Mouse (Mus musculus) lung, postnatal 0 days (tissue): ENCODE results near the gene Rnf182. TPM values are rescaled to one million over a fixed set of nuclear protein-coding genes. Genes with fewer than 3 reads are reported as not detected.

ENCODE experiments used
- ATAC-seq: fragments of 200-750 bp; cut with Nextera tagmentation; 2 replicates; pipeline ENCODE4 v1.8.0; 2017; ENCODE audit warnings: moderate library complexity
- DNase-seq: peaks from one replicate; pipeline ENCODE4 v3.0.0-alpha.2; 2016; ENCODE audit warnings: low spot score
- H3K27ac ChIP-seq: fragments of 300-500 bp; sonication (generic); 2 replicates; pipeline ENCODE4 v1.5.1; 2014; ENCODE audit warnings: antibody characterized with exemption, mild to moderate bottlenecking, low read length, mixed read lengths
- H3K27me3 ChIP-seq: fragments of 300-500 bp; sonication (generic); replicated peaks from 2 replicates; pipeline ENCODE4 v1.6.1; 2014; ENCODE audit warnings: low read length, mixed read lengths; ENCODE audit not compliant: insufficient read depth
- H3K36me3 ChIP-seq: fragments of 300-500 bp; sonication (generic); 2 replicates; pipeline ENCODE4 v1.6.1; 2014; ENCODE audit warnings: low read length, mixed read lengths; ENCODE audit not compliant: insufficient read depth
- H3K4me1 ChIP-seq: fragments of 300-500 bp; sonication (generic); 2 replicates; pipeline ENCODE4 v1.6.1; 2014; ENCODE audit warnings: antibody characterized with exemption, low read depth, low read length, mixed read lengths; ENCODE audit not compliant: insufficient read depth
- H3K4me2 ChIP-seq: fragments of 300-500 bp; sonication (generic); replicated peaks from 2 replicates; pipeline ENCODE4 v1.6.1; 2014; ENCODE audit warnings: low read depth, mild to moderate bottlenecking, low read length, moderate library complexity, mixed read lengths
- H3K4me3 ChIP-seq: fragments of 300-500 bp; sonication (generic); 2 replicates; pipeline ENCODE4 v1.5.1; 2014; ENCODE audit warnings: low read depth, low read length
- H3K9ac ChIP-seq: fragments of 300-500 bp; sonication (generic); replicated peaks from 2 replicates; pipeline ENCODE4 v1.6.1; 2014; ENCODE audit warnings: low read depth, mild to moderate bottlenecking
- H3K9me3 ChIP-seq: fragments of 300-500 bp; sonication (generic); 2 replicates; pipeline ENCODE4 v1.6.1; 2016; ENCODE audit warnings: low read length, mixed read lengths
- CTCF ChIP-seq: IDR thresholded peaks from 2 replicates; pipeline ENCODE4 v1.5.1; 2016; ENCODE audit warnings: antibody characterized with exemption, mild to moderate bottlenecking
- EP300 ChIP-seq: IDR thresholded peaks from 2 replicates; pipeline ENCODE4 v1.6.1; 2016; ENCODE audit warnings: antibody characterized with exemption, mild to moderate bottlenecking, control low read depth
- WGBS: fragments of 180-500 bp; shearing (Covaris S2); extraction: QIAGEN DNeasy Blood & Tissue Kit; methylation state at CpG from one replicate; pipeline ENCODE4 v1.1.7; 2014; 5-methylcytosine and 5-hydroxymethylcytosine counted together
- polyA plus RNA-seq: library from polyadenylated mRNA; unstranded; fragments of >200 nt; fragmentation: Nextera tagmentation; extraction: Ambion mirVana; gene quantifications from 2 replicates; pipeline ENCODE4 v1.2.1, GENCODE M21; 2015

Rnf182 gene
- polyA plus RNA-seq, 1 experiment from 2014 or later: 0.37 TPM

DNA sequence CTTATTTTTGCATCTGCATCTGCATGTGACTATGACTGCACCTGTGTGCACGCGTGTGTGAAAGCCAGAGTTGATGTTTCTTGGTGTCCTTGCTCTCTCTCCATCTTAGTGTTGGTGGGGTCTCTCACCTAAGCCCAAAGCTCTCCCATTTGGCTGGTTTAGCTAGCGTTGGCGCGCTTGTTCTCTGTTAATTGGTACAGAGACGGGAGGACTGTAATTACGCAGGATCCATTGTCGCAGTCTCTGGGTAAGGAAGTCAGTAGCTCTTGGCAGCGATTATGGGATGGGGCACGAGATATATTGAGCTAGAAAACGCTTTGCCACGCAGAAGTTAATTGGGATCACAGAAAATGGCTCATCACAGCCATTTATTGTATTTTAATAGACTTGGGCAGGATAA is 37.7 kb upstream of the Rnf182 start:
- 88% methylated on average over 12 of the region's 12 CpGs for WGBS
- no peak for ATAC-seq
- H3K36me3 ChIP-seq: no peaks in the 10 kb centered on the region

DNA sequence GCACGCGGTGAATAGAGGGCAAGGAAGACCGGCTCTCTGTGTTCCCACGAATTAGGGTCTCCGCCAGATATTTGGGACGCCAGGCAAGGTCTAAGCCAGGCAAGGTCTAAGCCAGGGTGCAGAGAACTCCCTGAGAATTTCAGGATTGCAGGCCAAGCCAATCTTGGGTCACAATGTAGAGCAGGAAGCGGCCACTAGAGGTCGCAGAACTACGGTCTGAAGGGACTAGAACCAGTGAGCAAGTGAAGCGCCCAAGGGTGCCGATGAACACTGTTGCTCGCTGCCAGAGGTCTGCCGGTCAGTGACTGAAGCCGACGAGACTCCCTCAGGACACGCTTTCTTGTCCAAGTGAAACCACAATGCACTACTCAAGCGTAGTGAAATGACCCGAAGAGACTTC is 35.8 kb upstream of the Rnf182 start:
- TF ChIP-seq EP300 (no peak), CTCF (peak; percentile 81)
- Histone ChIP-seq H3K27ac (no peak overlapping the region), H3K4me3 (no peak overlapping the region), H3K36me3 (no peaks in the 10 kb centered on the region), H3K9ac (no peak overlapping the region), H3K4me2 (no peak overlapping the region), H3K4me1 (0 out of 2 replicates have a peak, but pooled peaks cover 3% of the 10 kb centered on the region), H3K9me3 (no peaks in the 10 kb centered on the region), H3K27me3 (no peaks in the 10 kb centered on the region)
- WGBS: 20% methylated on average over 18 of the region's 18 CpGs
- DNase-seq (peak; percentile 53), ATAC-seq (no peak; the same call in 1 of the 2 replicates)

More for the DNA sequence above, 37.7 kb upstream of the Rnf182 start:
- no peak overlapping the region for H3K4me2 ChIP-seq
- H3K27ac ChIP-seq: no peak overlapping the region
- H3K9ac ChIP-seq: no peak overlapping the region
- TF ChIP-seq EP300 (no peak), CTCF (no peak)
- H3K4me3 ChIP-seq: no peak overlapping the region
- no peaks in the 10 kb centered on the region for H3K9me3 ChIP-seq
- H3K27me3 ChIP-seq: no peaks in the 10 kb centered on the region
- H3K4me1 ChIP-seq: no peaks in the 10 kb centered on the region
- DNase-seq: no peak

DNA sequence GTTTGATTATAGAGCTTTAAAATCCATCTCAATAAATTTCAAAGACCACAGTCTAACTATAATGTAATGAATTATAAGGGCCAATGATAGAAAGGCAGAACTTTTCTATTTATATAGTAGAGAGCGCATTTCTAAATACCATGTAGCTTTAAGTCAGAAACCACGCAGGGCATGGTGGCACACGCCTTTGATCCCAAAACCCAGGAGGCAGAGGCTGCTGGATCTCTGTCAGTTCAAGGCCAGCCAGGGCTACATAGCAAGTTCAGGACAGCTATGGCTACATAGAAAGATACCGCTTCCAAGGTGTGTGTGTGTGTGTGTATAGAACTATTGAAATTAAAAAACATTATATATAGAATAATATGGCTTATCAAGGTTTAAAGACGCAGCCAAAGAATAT is 34.8 kb upstream of the Rnf182 start:
- Histone ChIP-seq H3K27me3 (no peaks in the 10 kb centered on the region), H3K27ac (no peak overlapping the region), H3K4me1 (0 out of 2 replicates have a peak, but pooled peaks cover 3% of the 10 kb centered on the region), H3K4me3 (no peak overlapping the region), H3K9ac (no peak overlapping the region), H3K4me2 (no peak overlapping the region), H3K9me3 (no peaks in the 10 kb centered on the region), H3K36me3 (no peaks in the 10 kb centered on the region)
- ATAC-seq: no peak
- TF ChIP-seq EP300: no peak
- no peak for TF ChIP-seq CTCF
- no peak for DNase-seq
- WGBS: 93% methylated on average over 5 of the region's 5 CpGs

DNA sequence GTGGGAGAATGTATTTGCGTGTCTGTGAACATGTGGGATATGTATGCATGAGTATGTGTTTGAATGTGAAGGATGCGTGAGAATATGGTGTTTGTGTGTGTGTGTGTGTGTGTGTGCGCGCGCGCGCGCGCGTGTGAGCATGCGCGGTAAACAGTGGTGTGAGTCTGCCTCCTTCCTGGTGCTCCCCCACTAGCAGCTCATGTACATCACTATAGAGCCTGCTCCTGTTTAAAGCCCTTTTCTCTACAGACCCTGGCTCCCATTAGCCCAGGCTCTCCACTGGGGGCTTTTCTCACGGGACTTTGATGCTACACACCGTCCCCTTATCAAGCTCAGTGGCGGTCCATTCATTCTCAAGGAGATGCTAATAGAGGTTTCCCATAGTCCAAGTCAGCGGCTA is 32.5 kb upstream of the Rnf182 start:
- no peak for TF ChIP-seq CTCF
- no peak for TF ChIP-seq EP300
- no peak overlapping the region for H3K4me2 ChIP-seq
- H3K4me3 ChIP-seq: no peak overlapping the region
- ATAC-seq (no peak), DNase-seq (no peak)
- no peaks in the 10 kb centered on the region for H3K27me3 ChIP-seq
- H3K9ac ChIP-seq: no peak overlapping the region
- 0 out of 2 replicates have a peak, but pooled peaks cover 3% of the 10 kb centered on the region for H3K4me1 ChIP-seq
- no peaks in the 10 kb centered on the region for H3K36me3 ChIP-seq
- H3K27ac ChIP-seq: no peak overlapping the region
- no peaks in the 10 kb centered on the region for H3K9me3 ChIP-seq
- WGBS: 60% methylated on average over 16 of the region's 16 CpGs

DNA sequence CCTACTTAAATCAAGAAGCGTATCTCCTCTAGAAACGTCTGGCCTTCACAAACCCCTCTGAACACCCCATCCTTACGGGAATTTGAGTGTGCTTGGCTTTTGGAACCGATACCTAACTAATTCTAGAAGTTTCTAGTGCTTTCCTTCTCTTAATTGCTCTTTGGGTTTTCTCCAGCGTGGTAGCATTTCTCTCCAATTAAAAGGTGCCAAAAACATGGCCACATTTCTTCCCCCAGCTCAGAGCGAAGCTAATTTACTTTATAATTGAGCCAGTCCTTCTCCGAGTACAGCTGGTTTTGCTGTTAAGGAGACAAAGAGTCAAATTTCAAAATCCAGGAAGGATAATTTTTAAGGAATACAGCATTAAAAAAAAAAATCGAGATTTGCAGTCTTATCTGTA is 32.0 kb upstream of the Rnf182 start:
- WGBS: 50% methylated on average over 8 of the region's 8 CpGs
- DNase-seq: no peak

DNA sequence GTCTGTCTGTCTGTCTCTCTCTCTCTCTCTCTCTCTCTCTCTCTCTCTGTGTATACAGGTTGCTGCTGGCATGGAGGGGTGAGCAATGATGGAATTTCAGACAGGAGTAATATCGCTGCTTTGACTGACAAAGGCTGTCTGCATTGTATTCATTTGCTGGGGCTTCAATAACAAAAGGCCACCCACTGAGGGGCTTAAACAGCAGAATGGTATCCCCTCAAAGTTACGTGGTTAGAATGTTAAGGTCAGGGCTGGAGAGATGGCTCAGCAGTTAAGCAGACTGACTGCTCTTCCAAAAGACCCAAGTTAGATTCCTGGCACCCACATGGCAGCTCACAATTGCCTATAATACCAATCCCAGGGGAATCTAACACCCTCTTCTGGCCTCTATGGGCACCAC is 30.2 kb upstream of the Rnf182 start:
- ATAC-seq: no peak
- WGBS: 70% methylated on average over 2 of the region's 2 CpGs

More for the DNA sequence above, 32.0 kb upstream of the Rnf182 start:
- H3K4me1 ChIP-seq: 0 out of 2 replicates have a peak, but pooled peaks cover 3% of the 10 kb centered on the region
- no peaks in the 10 kb centered on the region for H3K36me3 ChIP-seq
- H3K9ac ChIP-seq: no peak overlapping the region
- H3K27me3 ChIP-seq: no peaks in the 10 kb centered on the region
- TF ChIP-seq CTCF (no peak), EP300 (no peak)
- no peak overlapping the region for H3K27ac ChIP-seq
- H3K9me3 ChIP-seq: no peaks in the 10 kb centered on the region
- H3K4me3 ChIP-seq: no peak overlapping the region
- no peak overlapping the region for H3K4me2 ChIP-seq
- ATAC-seq: no peak

DNA sequence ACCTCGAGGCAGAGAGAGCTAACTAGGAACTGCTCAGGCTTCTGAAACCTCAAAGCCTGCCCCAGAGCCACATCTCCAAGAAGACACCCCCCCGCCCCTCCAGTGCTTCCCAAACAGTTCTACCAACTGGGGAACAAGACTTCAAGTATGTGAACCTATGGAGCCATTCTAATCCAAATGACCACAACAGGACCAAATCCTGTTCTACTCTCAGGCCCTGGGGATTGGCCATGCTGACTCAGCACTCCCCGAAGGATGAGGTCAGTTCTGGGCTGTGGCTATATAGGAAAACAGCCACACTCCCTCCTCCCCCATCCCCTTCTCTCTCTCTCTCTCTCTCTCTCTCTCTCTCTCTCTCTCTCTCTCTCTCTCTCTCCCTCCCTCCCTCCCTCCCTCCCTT is 28.5 kb upstream of the Rnf182 start:
- Histone ChIP-seq H3K9ac (no peak overlapping the region), H3K27ac (no peak overlapping the region), H3K9me3 (no peaks in the 10 kb centered on the region), H3K27me3 (no peaks in the 10 kb centered on the region), H3K4me3 (no peak overlapping the region), H3K36me3 (no peaks in the 10 kb centered on the region), H3K4me1 (0 out of 2 replicates have a peak, but pooled peaks cover 3% of the 10 kb centered on the region), H3K4me2 (no peak overlapping the region)
- TF ChIP-seq CTCF: no peak
- no peak for TF ChIP-seq EP300
- DNase-seq: no peak
- WGBS: 89% methylated on average over 3 of the region's 3 CpGs
- no peak for ATAC-seq

More for the DNA sequence above, 30.2 kb upstream of the Rnf182 start:
- Histone ChIP-seq H3K4me3 (no peak overlapping the region), H3K36me3 (no peaks in the 10 kb centered on the region), H3K9ac (no peak overlapping the region), H3K9me3 (no peaks in the 10 kb centered on the region), H3K27ac (no peak overlapping the region), H3K4me2 (no peak overlapping the region), H3K27me3 (no peaks in the 10 kb centered on the region), H3K4me1 (0 out of 2 replicates have a peak, but pooled peaks cover 3% of the 10 kb centered on the region)
- no peak for DNase-seq
- TF ChIP-seq EP300 (no peak), CTCF (no peak)
